Mouse (Mus musculus) C2C12 (cell line): ENCODE measurements around the gene Paics.

Experiments used
- CEBPB ChIP-seq: IDR thresholded peaks from one replicate; pipeline ENCODE4 v1.6.1; 2011; ENCODE audit warnings: low read depth, mild to moderate bottlenecking, control low read depth, moderate library complexity
- CTCF ChIP-seq: IDR thresholded peaks from one replicate; pipeline ENCODE4 v1.5.1; 2011; ENCODE audit not compliant: control insufficient read depth, insufficient read depth, insufficient read length
- MYOD1 ChIP-seq: IDR thresholded peaks from one replicate; pipeline ENCODE4 v1.6.1; 2011; ENCODE audit warnings: low read depth; ENCODE audit not compliant: control insufficient read depth, insufficient read length

- no peak for TF ChIP-seq CTCF
- TF ChIP-seq CEBPB, result no peak
- TF ChIP-seq MYOD1, result no peak
Observed at GRCm38 (mm10) chr5:76993174-76993814, 42.2 kb downstream of the Paics start.
